Mouse (Mus musculus) heart, adult 2 months (tissue): ENCODE data around the gene Nipsnap3b. TPM values are rescaled to one million over a fixed set of nuclear protein-coding genes. Genes with fewer than 3 reads are reported as not detected.

ENCODE experiments used
- DNase-seq, 2 experiments: peaks; one replicate each; pipeline ENCODE4 v3.0.0; 2021
- H3K27ac ChIP-seq: fragments of 200-600 bp; 2 replicates; pipeline ENCODE4 v1.8.1; 2022
- H3K27me3 ChIP-seq: fragments of 200-500 bp; 2 replicates; pipeline ENCODE4 v1.6.1; 2012; ENCODE audit warnings: mild to moderate bottlenecking, low read length, inconsistent platforms, mixed read lengths; ENCODE audit not compliant: control insufficient read depth, insufficient read depth
- H3K36me3 ChIP-seq: fragments of 200-500 bp; 2 replicates; pipeline ENCODE4 v1.6.1; 2012; ENCODE audit warnings: low read length, inconsistent platforms; ENCODE audit not compliant: control insufficient read depth, insufficient read depth
- H3K4me1 ChIP-seq: fragments of 200-500 bp; 2 replicates; pipeline ENCODE4 v1.6.1; 2011; ENCODE audit warnings: low read length; ENCODE audit not compliant: control insufficient read depth, insufficient read depth
- H3K4me3 ChIP-seq: fragments of 200-600 bp; 2 replicates; pipeline ENCODE4 v1.8.1; 2022
- H3K79me2 ChIP-seq: fragments of 200-500 bp; replicated peaks from 2 replicates; pipeline ENCODE4 v1.6.1; 2012; ENCODE audit warnings: mild to moderate bottlenecking, inconsistent platforms, low read length, moderate library complexity, mixed read lengths; ENCODE audit not compliant: control insufficient read depth, insufficient read depth
- H3K9ac ChIP-seq: fragments of 200-500 bp; 2 replicates; pipeline ENCODE4 v1.6.1; 2012; ENCODE audit warnings: low read depth, mild to moderate bottlenecking, control low read depth, inconsistent platforms, low read length, mixed read lengths
- CTCF ChIP-seq: fragments of 200-600 bp; IDR thresholded peaks from 2 replicates; pipeline ENCODE4 v1.8.1; 2022; ENCODE audit warnings: antibody characterized with exemption, mild to moderate bottlenecking, moderate library complexity
- EP300 ChIP-seq: fragments of 200-500 bp; IDR thresholded peaks from 2 replicates; pipeline ENCODE4 v1.6.1; 2011; ENCODE audit warnings: low read depth, low read length, control low read depth; ENCODE audit not compliant: insufficient read depth
- POLR2A ChIP-seq: fragments of 200-500 bp; IDR thresholded peaks from 2 replicates; pipeline ENCODE4 v1.6.1; 2011; ENCODE audit warnings: mild to moderate bottlenecking, low read depth, low read length, control low read depth; ENCODE audit not compliant: insufficient read depth
- WGBS: fragments of 180-500 bp; shearing (Covaris S2); methylation state at CpG from one replicate; pipeline ENCODE4 v1.1.7; 2018; 5-methylcytosine and 5-hydroxymethylcytosine counted together
- intact Hi-C: fragments of 180-260 bp; cut with DNase I; formaldehyde crosslinking; loops from one replicate; pipeline ENCODE4 v1.15.1; 2025
- polyA plus RNA-seq: library from polyadenylated mRNA; depleted of rRNA; stranded (reverse); fragments of >200 nt; gene quantifications from 2 replicates; pipeline ENCODE4 v1.2.3, GENCODE M21; 2012; rRNA removed
- total RNA-seq, 2 experiments: library from RNA; stranded (reverse); gene quantifications; 2 replicates each; pipeline ENCODE4 v1.2.3; 2021

Nipsnap3b gene
- total and polyA plus RNA-seq, 3 experiments = 4.6 to 6.7 (median 5.3) TPM

GRCm38 (mm10) chr4:53046238-53047022, 34.8 kb downstream of the Nipsnap3b start:
- peaks cover 4% of the 10 kb centered on the region; the same call in 1 of the 2 replicates for H3K36me3 ChIP-seq
- intact Hi-C loops = no loop called here

DNA sequence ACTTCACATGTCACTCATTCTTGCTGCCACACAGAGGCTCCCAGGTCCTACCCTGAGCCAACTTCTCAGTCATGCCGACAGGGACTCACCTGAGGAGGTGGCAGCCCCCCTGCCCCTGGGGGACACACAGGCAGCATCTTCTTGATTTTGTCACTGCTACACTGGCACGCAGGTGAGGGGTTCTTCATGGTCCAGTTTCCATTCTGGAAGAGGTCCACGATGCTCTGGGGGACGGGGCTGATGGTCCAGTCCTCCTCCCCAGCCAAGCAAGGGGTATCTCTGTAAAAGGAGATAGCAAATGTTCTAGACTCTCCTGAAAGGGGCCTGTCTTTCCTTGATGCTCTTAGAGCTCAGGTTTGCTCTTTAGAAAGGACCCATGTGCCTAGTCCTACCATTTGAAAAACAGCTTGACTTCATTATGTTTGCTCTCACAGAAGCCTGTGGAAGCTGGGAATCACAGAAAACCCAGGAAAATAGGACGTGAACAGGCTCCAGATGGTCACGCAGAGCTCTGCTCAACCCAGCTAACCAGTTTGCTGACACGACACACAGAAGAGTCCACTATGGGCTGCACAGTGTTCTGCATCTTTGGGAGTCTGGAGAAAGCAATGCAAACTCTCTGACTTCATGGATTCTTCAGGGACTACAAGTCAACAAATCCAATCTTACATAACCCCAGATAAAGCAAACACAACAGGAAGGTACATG, 50.8 kb downstream of the Nipsnap3b start:
- no peak for DNase-seq
- Histone ChIP-seq H3K9ac (no peak overlapping the region), H3K27me3 (no peaks in the 10 kb centered on the region), H3K27ac (no peak overlapping the region), H3K36me3 (peaks cover 15% of the 10 kb centered on the region), H3K4me1 (no peaks in the 10 kb centered on the region), H3K4me3 (no peak overlapping the region), H3K79me2 (no peaks in the 10 kb centered on the region)
- 85% methylated on average over 7 of the region's 7 CpGs for WGBS
- intact Hi-C loops = no loop called here
- TF ChIP-seq POLR2A (no peak), CTCF (no peak), EP300 (no peak)

More at GRCm38 (mm10) chr4:53046238-53047022, 34.8 kb downstream of the Nipsnap3b start:
- Histone ChIP-seq H3K27me3 (no peaks in the 10 kb centered on the region), H3K27ac (no peak overlapping the region), H3K79me2 (no peaks in the 10 kb centered on the region), H3K9ac (no peak overlapping the region), H3K4me1 (no peaks in the 10 kb centered on the region), H3K4me3 (no peak overlapping the region)
- no peak for DNase-seq
- TF ChIP-seq POLR2A (no peak), CTCF (no peak), EP300 (no peak)
- WGBS = 81% methylated on average over 9 of the region's 9 CpGs

Other genes with a start within 250 kb of the Nipsnap3b start
- gene Olfr275, start 197.3 kb upstream of the Nipsnap3b start, total RNA-seq = not detected
- not detected in 2 replicates for gene Olfr275, start 197.3 kb upstream of the Nipsnap3b start, polyA plus RNA-seq
- not detected for gene Olfr273, start 152.6 kb upstream of the Nipsnap3b start, total RNA-seq
- gene Olfr273, start 152.6 kb upstream of the Nipsnap3b start, polyA plus RNA-seq = not detected in 2 replicates
- not detected for gene Olfr272, start 92.7 kb upstream of the Nipsnap3b start, total RNA-seq
- not detected in 2 replicates for gene Olfr272, start 92.7 kb upstream of the Nipsnap3b start, polyA plus RNA-seq
- not detected for gene Olfr270, start 47.3 kb upstream of the Nipsnap3b start, total RNA-seq
- not detected in 2 replicates for gene Olfr270, start 47.3 kb upstream of the Nipsnap3b start, polyA plus RNA-seq
- gene Nipsnap3a, start 22.6 kb upstream of the Nipsnap3b start, total RNA-seq = not detected
- gene Nipsnap3a, start 22.6 kb upstream of the Nipsnap3b start, polyA plus RNA-seq = not detected in 2 replicates
- 10 to 100 TPM; 13.1 to 23.5 TPM for gene Abca1, start 148.0 kb downstream of the Nipsnap3b start, total RNA-seq
- 4.2 and 8.4 TPM in 2 replicates for gene Abca1, start 148.0 kb downstream of the Nipsnap3b start, polyA plus RNA-seq